Mouse (Mus musculus): ENCODE results near the gene Nme1.
A peak's percentile ranks its signal among the peaks of the same experiment; 100 is the strongest.
"Not testable (repeated sequence)": the region's sequence is repeated elsewhere in the genome, so short reads cannot be mapped to it uniquely, and the experiment has no call there.

The Nme1 gene

DNA sequence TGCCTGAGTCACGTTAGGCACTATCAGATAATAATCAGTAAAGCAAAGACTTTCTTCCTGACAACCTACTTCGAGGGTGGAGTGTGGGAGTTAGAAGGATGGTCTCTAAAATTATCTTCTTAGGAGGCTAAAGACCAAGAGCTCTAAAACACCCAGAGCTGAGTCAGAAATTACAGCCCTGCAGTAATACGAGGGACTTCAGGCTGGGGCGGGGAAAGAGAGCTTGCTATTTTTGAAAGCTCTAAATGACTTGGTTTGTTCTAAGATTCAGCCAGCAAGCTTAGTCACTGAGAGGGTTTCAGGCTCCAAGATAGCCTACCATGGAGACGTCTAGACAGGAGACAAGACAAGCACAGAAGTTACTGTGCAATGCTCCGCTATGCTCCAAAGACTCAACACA lies 2.9 kb downstream of the Nme1 start:
- no peak for DNase-seq (ENCODE audit: low spot score)

DNA sequence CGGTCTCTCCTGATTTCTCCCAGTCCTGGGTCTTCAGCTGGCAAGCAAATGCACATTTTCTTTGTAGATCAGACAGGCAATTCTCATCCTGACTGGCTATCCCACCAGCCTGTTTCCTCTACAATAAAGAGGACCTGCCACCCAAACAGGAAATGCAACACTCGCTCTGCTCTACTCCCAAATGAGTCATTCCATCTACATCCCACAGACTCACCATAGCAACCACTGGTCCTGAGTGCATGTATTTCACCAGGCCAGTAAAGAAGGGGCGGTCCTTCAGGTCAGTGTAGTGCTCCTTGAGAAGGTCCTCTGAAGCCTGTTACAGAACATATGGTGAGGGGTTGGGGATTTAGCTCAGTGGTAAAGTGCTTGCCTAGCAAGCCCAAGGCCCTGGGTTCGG lies 5.3 kb downstream of the Nme1 start:
- DNase-seq (ENCODE audit: low spot score) = no peak

DNA sequence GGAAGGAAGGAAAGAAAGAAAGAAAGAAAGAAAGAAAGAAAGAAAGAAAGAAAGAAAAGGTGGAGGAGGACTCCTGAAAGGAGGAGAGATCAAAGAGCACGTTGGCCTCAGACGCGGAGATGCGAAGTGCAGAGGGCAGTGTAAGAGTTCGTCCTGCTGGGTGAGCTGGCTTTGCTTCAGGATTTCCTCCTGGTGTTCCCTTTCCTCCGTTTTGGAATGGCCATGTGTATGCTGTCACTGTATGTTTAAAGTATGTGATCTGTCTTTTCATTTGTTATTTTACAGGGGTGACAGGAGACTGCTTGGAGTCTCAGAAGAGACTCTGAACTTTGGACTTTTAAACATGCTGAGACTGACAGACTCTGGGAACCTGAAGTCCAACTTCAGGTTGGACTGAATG lies 6.8 kb downstream of the Nme1 start:
- no peak for DNase-seq (ENCODE audit: low spot score)

DNA sequence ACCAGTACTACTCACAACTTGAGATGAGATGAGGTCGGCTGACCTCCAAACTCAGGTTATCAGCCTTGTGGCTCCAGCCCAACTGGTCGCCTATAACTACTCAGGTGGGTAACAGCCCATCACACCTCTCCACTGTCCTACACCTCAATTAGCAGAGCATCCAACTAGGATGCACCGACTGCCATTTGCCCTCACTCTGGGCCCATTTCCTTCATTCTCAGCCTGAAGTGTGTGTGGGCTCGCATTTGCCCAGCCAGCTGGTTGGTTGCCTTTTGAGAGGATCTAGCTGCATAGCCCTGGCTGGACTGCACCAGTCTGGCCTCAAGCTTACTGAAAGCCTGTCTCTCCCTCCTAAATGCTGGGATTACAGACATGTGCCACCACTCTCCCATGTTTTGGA lies 10.6 kb downstream of the Nme1 start:
- no peak for DNase-seq (ENCODE audit: low spot score)

DNA sequence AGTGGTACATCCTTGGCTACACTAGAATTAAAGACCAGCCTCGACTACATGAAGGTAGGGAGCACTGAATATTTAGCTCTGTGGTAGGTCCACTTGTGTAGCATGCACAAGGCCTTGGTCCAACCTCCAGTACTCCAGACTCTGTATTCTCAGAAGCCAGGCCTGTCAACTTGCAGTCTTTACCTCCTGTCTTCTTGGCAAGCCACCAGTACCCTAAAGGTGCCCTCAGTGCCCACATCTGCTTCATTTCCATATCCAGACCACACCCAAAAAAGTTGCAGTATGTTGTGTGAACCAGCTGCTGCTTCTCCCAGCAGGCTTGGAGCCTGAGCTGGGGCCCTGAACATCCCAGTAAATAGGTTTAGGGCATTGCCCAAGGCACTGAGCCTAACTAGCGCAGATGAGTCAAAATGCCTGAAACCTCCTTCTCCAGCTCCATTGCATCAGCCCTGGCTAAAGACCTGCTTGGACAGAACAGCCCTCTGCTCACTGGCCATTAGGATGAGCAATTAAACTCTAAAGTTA lies 11.2 kb downstream of the Nme1 start:
- no peak for DNase-seq (ENCODE audit: low spot score)

DNA sequence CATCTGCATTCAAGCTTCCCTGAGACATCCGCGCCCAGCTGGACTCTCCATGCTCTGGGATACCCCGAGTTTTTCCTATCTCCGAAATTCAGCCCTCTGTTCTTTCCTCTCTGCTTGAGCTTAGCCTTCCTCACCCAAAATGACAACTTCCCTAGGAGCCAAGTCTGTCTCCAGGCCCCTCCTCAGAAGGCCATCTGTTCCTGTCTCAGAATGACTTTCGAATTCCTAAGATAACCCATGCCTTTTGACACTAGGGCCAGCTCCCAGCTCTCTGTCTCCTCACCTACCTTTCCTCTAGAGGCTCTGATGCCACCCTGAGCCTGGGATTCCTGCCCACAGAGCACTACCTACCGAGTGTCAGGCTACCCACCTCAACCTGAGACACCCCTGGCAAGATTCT lies 12.2 kb downstream of the Nme1 start, which contains the start of gene Nme2:
TSS of gene Nme2 (minus strand) at position 101 of the 400 bp plus-strand sequence.
- no peak for DNase-seq (ENCODE audit: low spot score)

DNA sequence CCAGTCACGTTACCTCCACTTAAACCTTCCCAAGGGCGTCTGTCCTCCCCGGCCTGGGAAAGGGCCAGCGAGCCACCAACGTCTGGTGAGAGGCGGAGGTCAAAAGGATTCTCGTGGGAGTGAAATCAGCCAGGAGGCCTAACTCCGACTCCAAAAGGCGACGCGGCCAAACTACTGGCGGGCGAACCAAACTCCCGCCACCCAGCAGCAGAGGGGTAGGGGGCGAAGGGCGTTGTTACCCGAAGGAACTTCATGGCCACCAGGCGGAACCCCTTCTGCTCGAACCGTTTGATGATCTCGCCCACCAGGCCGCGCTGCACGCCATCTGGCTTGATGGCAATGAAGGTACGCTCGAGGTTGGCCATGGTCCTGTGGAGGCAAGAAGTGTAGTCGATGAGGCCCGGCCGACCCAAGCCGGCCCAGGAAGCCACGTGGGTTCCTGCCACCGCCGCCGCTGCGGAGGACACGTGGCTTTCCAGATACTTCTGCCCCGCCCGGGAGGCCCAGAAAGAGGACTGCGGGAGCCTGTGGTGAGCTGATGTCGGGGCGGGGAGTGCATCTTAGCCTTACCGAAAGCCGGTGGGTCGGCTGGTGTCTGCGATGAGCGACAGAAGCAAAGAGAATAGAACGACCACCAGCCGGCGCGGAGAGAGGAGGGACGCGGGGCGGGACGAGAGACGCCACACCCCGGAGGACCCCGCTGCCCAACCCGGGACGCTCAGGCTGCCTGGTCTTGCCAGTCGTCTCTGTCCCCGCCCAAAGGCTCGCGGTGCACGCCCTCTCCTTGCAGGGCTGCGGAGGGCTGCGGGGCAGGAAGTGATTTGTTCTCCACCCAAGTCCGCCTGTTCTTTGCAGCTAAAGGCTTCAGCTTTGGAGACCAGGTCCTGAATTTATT lies 12.8 kb downstream of the Nme1 start:
- peak; percentile 94 for DNase-seq (ENCODE audit: low spot score)

DNA sequence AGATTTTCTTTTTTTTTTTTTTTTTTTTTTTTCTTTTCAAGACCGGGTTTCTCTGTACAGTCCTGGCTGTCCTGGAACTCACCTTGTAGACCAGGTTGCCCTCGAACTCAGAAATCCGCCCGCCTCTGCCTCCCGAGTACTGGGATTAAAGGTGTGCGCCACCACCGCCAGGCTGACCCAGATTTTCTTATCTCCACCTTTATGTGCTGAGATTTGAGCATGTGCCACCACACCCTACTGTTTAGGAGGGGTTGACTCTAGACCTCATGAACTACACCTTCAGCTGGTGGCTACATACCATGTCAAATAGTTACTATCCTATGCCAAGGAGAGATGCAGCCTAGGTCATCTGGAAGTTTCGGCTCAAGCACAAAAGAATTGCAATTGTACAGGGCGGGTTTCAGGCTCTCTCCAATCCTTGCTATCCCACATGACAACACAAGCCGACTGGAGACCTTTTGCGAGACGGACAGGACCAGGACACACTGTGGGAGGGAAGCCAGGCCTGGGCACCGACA lies 13.5 kb downstream of the Nme1 start:
- no peak for DNase-seq (ENCODE audit: low spot score)

DNA sequence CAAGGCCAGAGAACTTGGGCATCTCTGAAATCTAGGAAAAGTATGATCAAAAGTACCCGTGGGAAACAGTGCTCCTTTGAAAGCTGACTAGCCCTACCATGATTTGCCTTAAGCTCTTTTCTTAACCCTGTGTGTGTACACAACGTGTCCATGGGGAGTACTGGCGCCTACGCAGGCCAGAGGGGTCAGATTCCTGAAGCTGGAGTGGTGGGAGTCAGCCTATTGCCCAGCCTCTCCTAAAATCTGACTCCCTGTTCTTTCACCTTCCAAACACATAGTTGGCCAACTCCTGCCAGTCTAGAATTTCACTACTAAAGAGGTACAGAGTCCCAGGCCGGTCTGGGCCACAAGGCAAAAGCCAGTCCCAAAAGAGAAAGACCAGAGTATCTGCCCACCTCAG lies 15.9 kb downstream of the Nme1 start:
- no peak for DNase-seq (ENCODE audit: low spot score)

DNA sequence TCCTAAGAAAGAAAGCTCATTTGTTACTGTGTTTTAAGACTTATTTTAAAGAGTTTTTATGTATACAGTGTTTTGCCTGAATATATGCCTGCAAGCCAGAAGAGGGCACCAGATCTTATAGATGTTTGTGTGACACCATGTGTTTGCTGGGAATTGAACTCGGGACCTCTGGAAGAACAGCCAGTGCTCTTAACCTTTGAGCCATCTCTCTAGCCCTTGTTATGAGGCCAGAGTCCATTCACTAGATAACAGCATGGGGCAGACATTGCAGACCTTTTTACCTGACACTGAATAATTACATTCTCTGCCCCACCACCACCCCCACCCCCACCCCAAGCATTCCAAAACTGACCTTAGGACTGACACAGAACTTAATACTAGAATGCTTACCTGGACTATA lies 18.3 kb downstream of the Nme1 start:
- DNase-seq (ENCODE audit: low spot score) = no peak

DNA sequence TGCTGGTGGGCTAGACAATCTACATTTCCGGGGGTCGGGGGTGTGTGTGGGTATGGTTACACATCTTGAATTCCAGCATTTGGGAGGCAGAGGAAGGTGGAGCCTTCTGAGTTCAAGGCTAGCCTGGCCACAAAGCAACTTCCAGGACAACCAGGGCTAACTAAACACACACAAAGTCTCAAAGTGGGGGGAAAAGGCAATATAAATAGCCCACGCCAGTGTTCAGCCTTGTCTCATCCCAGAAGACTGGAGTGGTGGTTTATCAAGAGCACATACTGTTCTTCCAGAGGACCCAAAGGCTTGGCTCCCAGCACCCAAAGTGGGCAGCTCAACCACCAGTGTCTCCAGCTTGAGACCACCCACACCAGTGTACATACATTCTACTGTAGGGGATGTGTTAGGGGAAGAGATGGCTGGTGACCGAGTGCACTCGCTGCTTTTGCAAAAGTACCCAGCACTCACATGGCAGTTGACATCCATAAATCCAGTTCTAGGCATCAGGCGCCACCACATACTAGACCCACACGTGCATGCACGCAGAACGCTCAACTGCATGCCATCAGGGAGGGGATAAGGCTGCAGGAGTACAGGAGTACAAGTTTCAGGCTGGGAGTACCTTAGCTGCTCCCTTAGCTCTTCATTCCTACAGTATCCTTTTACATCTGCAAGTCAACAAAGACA lies 19.3 kb downstream of the Nme1 start:
- no peak for DNase-seq (ENCODE audit: low spot score)

DNA sequence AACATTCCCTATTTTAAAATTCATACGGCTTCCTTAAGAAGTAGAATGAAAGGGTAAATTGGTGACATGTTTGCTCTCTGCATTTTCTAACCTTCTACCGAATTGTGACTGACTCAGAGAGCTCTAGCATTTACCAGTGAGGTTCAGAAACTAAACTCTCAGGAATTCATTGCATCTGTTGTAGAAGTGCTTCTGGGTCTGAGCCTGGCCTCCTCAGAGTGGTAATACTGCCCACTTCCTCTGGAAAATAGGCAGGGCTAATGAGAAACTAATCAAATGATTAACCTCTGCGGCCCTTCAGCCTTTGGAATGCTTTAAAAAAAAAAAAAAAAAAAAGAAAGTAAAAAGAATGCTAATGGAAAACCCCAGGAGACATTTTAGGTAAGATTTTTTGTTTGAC lies 23.3 kb downstream of the Nme1 start:
- no peak for DNase-seq (ENCODE audit: low spot score)

DNA sequence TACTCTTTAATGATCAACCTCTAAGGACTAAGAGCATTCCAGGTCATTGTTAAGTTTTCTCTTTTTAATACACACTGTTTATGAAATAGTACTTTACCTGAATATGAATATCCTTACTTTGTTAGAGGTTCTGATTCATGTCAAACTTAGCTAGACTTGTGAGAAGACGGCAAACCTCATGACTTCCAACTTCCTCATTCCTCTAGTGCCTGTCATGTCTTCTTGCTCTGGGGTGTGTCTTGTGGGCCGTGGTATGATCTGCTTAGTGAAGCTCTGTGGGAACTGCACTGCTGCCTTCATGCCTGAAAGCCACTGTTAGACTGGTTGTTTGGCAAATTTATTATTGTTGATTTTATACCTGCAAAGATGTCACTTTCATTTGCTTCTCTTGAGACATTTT lies 27.4 kb downstream of the Nme1 start:
- DNase-seq (ENCODE audit: low spot score) = no peak

DNA sequence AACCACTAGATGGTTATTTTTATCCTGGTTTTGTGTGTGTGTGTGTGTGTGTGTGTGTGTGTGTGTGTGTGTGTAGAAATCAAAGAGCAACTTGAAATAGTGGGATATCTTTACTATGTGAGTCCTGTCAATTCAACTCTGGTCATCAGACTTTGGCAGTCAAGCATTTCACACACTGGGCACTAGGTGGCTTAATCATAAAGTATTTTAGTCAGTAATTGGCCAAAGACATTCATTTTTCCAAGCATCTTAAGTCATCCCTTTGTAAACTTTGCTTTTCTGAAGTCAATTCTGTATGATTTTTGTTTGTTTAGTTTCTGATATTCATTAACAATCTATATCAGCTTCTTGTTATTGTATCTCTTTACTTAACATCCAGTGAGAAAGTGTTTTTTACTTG lies 39.2 kb downstream of the Nme1 start:
- no peak for DNase-seq (ENCODE audit: low spot score)

DNA sequence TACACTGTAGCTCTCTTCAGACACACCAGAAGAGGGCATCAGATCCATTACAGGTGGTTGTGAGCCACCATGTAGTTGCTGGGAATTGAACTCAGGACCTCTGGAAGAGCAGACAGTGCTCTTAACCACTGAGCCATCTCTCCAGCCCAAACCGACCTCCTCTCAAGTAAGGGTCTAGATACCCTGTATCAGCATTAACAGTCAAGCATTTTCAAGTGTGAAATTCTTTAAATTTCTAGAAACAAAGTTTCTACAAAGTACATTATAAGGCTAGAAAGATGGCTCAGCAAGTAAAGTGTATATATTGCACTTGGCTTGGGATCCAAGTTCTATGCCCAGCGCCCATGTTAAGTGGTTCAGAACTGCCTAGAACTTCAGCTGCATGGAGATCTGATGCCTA lies 53.3 kb downstream of the Nme1 start:
- DNase-seq (ENCODE audit: low spot score) = not testable (repeated sequence)

DNA sequence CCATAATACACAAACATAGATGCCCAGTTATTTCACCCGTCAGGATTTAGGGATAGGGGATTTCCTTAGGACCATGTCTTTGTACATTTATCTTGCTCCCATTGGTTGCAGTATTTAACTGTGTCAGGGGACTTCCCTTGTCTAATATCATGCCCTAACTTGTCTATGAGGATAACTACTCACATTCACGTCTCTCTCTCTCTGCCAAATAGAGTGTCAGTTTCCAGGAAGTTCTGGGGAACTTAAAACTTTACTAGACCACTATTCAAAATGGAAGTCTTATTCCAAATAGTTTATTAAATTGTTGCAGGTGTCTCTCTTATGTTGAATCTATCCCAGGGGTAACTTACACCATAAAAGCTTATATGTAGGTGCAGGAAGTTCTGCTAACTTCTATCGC lies 56.7 kb downstream of the Nme1 start:
- DNase-seq (ENCODE audit: low spot score) = no peak

DNA sequence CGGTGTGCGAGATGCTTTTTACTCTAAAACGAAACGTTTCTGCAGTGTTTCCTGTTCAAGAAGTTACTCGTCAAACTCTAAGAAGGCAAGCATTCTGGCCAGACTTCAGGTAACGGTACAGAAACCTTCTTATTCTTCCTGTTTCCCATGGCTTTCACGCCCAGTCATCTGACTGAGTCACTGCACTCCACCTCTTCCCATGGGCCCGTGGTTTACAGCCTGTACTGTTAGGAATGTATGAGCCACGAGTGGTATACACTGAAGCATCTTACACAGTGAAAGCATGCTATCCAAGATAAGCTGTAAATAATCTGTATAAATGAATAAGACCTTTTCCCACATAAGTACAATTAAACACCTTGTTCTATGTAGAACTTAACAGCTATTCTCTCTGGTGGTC lies 59.5 kb downstream of the Nme1 start:
- DNase-seq (ENCODE audit: low spot score) = no peak

DNA sequence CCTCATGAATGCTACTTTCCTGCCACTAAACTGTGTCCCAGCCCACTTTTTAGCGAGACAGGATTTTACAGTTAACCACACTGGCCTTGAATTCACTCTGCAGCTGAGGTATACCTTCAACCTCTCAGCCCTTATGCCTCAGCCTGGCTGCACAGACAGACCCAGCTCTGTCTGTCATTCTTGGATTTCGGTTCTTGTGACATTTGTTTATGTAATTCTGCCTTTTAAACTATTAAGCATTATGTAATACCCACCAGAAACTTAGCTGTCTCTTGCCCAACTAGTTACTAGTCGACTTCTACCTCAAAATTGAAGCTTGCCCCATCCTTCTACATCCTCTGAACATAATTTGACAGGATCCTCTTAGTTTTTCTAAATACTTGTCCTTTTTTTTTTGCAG lies 60.5 kb downstream of the Nme1 start:
- DNase-seq (ENCODE audit: low spot score) = no peak
